Mouse (Mus musculus) erythroblast, embryonic 14.5 days (primary cell): ENCODE measurements around the gene Npy1r. TPM values are rescaled to one million over a fixed set of nuclear protein-coding genes. Genes with fewer than 3 reads are reported as not detected.

Experiments used
- H3K27me3 ChIP-seq: 2 replicates; pipeline ENCODE4 v1.6.1; 2012; ENCODE audit warnings: inconsistent platforms; ENCODE audit not compliant: control insufficient read depth
- H3K36me3 ChIP-seq: 2 replicates; pipeline ENCODE4 v1.6.1; 2012; ENCODE audit warnings: mild to moderate bottlenecking, inconsistent platforms; ENCODE audit not compliant: control insufficient read depth
- H3K4me1 ChIP-seq: 2 replicates; pipeline ENCODE4 v1.6.1; 2012; ENCODE audit warnings: inconsistent platforms; ENCODE audit not compliant: control insufficient read depth
- H3K4me3 ChIP-seq: replicated peaks from 2 replicates; pipeline ENCODE3; 2012; ENCODE audit warnings: moderate library complexity, mild to moderate bottlenecking, inconsistent platforms
- H3K9me3 ChIP-seq: 2 replicates; pipeline ENCODE4 v1.6.1; 2012; ENCODE audit warnings: low read length, inconsistent platforms, mixed read lengths; ENCODE audit not compliant: control insufficient read depth
- GATA1 ChIP-seq: IDR thresholded peaks from 2 replicates; pipeline ENCODE4 v1.6.1; 2012; ENCODE audit warnings: low read length, inconsistent platforms, mixed read lengths
- TAL1 ChIP-seq: IDR thresholded peaks from 3 replicates; pipeline ENCODE4 v1.6.1; 2012; ENCODE audit warnings: low read length, inconsistent platforms, mixed read lengths
- polyA plus RNA-seq: library from polyadenylated mRNA; stranded (reverse); fragments of >175 nt; gene quantifications from 2 replicates; pipeline ENCODE4 v1.2.3, GENCODE M21; 2012

Npy1r gene
- not detected in 2 replicates for polyA plus RNA-seq

GRCm38 (mm10) chr8:66696970-66697843 is at the start of gene Npy1r:
Npy1r (plus strand) TSS chr8:66697192.
- H3K9me3 ChIP-seq = no peaks in the 10 kb centered on the region
- H3K4me3 ChIP-seq = no peak within 1 kb of the TSS
- peaks cover 23% of the 10 kb centered on the region for H3K27me3 ChIP-seq
- H3K4me1 ChIP-seq = no peaks in the 10 kb centered on the region
- TF ChIP-seq GATA1 (no peak), TAL1 (no peak)
- no peaks in the 10 kb centered on the region for H3K36me3 ChIP-seq

- Histone ChIP-seq H3K4me1 (no peaks in the 10 kb centered on the region), H3K27me3 (no peaks in the 10 kb centered on the region), H3K36me3 (no peaks in the 10 kb centered on the region), H3K4me3 (no peak overlapping the region), H3K9me3 (no peaks in the 10 kb centered on the region; the same call in 1 of the 2 replicates)
- TF ChIP-seq TAL1 (no peak), GATA1 (no peak)
These were observed 15.7 kb upstream of the Npy1r start for GRCm38 (mm10) chr8:66681261-66681660.

- peaks cover 19% of the 10 kb centered on the region for H3K27me3 ChIP-seq
- no peaks in the 10 kb centered on the region for H3K36me3 ChIP-seq
- H3K9me3 ChIP-seq = peaks cover 2% of the 10 kb centered on the region; the same call in 1 of the 2 replicates
- H3K4me1 ChIP-seq = no peaks in the 10 kb centered on the region
- H3K4me3 ChIP-seq = no peak within 1 kb of the TSS
- TF ChIP-seq TAL1 (no peak), GATA1 (no peak)
These were observed 9.3 kb upstream of the Npy1r start, which contains the start of gene Npy5r for GRCm38 (mm10) chr8:66687511-66688329. Npy5r (minus strand) TSS chr8:66688128.

GRCm38 (mm10) chr8:66688395-66688794 is 8.6 kb upstream of the Npy1r start:
- Histone ChIP-seq H3K27me3 (peaks cover 19% of the 10 kb centered on the region), H3K4me3 (no peak overlapping the region), H3K36me3 (no peaks in the 10 kb centered on the region), H3K9me3 (peaks cover 2% of the 10 kb centered on the region; the same call in 1 of the 2 replicates), H3K4me1 (no peaks in the 10 kb centered on the region)
- TF ChIP-seq TAL1 = no peak
- no peak for TF ChIP-seq GATA1

DNA sequence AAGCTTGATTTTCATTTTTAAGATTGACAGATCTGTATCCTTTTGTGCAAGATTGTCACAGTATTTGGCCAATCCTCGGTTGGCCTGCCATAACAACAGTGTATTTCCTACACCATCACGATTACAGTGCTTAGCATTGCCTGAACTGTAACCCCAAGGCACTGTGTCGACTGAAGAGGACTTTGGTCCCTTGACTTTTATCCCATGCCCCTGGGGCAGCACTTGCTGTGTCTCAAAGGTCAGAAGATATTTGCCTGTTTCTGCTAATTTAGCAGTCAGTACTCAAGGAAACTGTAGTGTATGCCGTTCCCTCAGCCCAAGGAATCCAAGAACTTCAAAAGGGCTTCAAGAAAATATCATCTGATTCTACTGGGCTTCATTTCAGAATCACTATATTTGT is 8.2 kb upstream of the Npy1r start:
- no peak for TF ChIP-seq TAL1
- TF ChIP-seq GATA1 = no peak
- Histone ChIP-seq H3K36me3 (no peaks in the 10 kb centered on the region), H3K4me1 (no peaks in the 10 kb centered on the region), H3K4me3 (no peak overlapping the region), H3K27me3 (peaks cover 19% of the 10 kb centered on the region), H3K9me3 (peaks cover 2% of the 10 kb centered on the region; the same call in 1 of the 2 replicates)

- no peaks in the 10 kb centered on the region for H3K36me3 ChIP-seq
- H3K27me3 ChIP-seq = peaks cover 19% of the 10 kb centered on the region
- H3K4me3 ChIP-seq = no peak overlapping the region
- no peaks in the 10 kb centered on the region for H3K4me1 ChIP-seq
- H3K9me3 ChIP-seq = peaks cover 2% of the 10 kb centered on the region; the same call in 1 of the 2 replicates
- no peak for TF ChIP-seq GATA1
- TF ChIP-seq TAL1 = no peak
These were observed 6.6 kb upstream of the Npy1r start for GRCm38 (mm10) chr8:66690402-66690801.

DNA sequence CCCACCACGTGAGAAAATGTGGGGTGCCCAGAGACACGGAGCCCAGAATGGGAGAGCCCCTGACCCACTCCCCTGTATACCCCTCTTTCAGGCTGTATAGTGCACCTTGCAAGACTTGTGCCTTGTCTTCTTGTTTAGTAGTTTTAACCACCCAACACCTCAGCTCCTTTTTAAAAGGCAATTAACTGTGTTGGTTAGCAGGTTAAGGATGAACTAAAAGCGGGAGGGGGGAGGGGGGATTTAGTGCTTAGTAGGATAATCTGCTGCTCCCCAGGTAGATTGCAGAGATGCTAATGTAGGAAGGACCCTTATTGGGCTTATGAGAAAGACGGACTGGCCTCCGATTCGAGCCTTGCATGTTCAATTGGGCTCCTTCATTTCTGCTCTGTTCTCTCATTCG is 1.0 kb downstream of the Npy1r start:
- Histone ChIP-seq H3K4me3 (no peak overlapping the region), H3K9me3 (no peaks in the 10 kb centered on the region), H3K27me3 (peaks cover 23% of the 10 kb centered on the region), H3K4me1 (no peaks in the 10 kb centered on the region), H3K36me3 (no peaks in the 10 kb centered on the region)
- TF ChIP-seq GATA1 = no peak
- TF ChIP-seq TAL1 = no peak

DNA sequence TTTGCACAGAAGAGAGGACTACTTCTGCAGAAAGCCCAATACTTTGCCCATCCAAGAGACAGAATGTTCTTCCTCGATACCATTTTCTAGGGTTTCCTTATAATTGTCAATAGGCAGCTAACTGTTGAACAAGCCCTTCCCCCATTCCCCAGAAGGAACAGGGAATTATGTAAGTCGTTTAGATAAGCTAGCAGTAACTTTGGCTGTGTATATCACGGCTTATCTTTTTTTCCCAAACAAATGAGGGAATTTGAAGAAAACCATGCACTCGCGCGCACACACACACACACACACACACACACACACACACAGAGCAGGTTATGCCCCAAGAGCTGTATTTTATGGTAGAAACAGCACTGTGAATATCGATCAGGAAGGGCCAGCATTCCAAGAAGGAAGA is 1.8 kb downstream of the Npy1r start:
- H3K36me3 ChIP-seq = no peaks in the 10 kb centered on the region
- no peak for TF ChIP-seq TAL1
- TF ChIP-seq GATA1 = no peak
- no peak overlapping the region for H3K4me3 ChIP-seq
- H3K9me3 ChIP-seq = no peaks in the 10 kb centered on the region
- H3K27me3 ChIP-seq = peaks cover 23% of the 10 kb centered on the region
- no peaks in the 10 kb centered on the region for H3K4me1 ChIP-seq

DNA sequence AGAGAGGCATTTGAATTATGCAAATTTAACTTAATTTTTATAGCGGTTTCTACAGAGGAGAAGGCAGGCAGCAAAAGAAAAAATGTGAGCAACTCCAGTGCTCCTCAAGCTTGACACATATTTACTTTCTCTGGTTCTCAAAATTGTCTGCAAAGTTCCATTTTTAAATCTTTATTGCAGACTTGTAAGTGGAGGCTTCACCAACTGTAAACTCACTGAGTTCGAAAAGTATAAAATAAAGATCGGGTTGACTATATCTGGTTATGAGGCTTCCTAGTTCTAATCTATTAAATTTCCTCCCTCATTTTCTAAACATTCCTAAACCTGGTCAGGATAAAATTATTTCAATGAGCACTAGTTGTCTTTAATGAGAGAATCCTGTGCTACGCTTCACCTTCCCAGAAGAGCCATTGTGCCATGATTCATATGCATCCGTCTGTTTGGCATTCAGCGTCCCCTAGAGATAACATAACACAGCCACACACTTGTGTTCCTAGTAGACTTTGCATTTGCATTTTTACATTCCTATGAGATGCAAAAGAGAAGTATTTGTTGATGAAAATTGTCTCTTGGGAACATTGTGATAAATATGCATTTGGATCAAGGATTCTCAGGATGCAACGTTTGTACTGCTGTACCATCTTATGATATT is 17.5 kb downstream of the Npy1r start:
- peaks cover 7% of the 10 kb centered on the region for H3K9me3 ChIP-seq
- TF ChIP-seq GATA1 (no peak), TAL1 (no peak)
- H3K27me3 ChIP-seq = no peaks in the 10 kb centered on the region
- no peaks in the 10 kb centered on the region for H3K36me3 ChIP-seq
- no peaks in the 10 kb centered on the region for H3K4me1 ChIP-seq
- H3K4me3 ChIP-seq = no peak overlapping the region
